Mouse (Mus musculus) cerebellum, adult (tissue): ENCODE data around the gene Sowahc.

Experiments
- ATAC-seq: cut with Nextera tagmentation; 2 replicates; pipeline ENCODE4 v1.9.2; 2017; ENCODE audit warnings: mild to moderate bottlenecking, moderate library complexity, mixed read lengths; ENCODE audit not compliant: insufficient number of reproducible peaks, low FRiP score, low TSS enrichment

Gene Sowahc

DNA sequence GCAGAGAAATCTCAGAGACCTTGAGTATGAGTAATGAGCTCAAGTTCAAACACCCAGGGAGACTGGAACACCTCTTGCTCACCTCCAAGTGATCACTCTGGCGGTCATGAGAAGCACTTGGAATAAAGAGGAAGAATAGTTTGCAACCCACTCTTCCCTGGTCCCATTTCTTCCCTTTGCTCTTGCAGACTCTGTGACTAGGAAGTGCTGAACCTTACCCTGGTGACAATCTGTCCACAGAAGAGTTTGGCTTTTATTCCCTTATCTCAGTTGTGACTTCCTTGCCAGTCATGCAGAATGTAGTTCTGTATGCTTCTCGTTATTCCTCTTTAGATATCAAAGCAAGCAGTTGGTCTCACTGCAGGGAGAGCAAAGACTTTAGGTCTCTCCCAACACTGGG is 30.2 kb downstream of the Sowahc start:
- ATAC-seq, result no peak

DNA sequence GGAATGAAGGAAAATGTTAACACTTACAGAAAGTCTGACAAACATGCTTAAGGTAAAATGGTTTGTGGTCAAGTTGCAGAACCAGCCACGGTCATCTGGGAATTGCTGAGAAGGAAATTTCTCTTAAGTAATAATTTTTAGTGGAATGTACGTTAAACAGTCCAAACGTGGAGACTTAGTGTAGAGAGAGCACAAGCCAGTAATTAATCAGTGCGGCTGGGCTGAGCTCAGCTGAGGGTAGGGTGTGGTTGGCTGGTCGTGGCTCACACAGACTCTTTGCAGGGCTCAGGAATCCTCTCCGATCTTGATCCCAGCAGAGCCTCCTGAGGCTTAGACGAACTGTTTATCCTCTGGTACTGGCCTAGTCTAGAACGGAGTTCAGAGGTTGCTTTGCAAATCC is 30.6 kb downstream of the Sowahc start:
- ATAC-seq, result no peak

DNA sequence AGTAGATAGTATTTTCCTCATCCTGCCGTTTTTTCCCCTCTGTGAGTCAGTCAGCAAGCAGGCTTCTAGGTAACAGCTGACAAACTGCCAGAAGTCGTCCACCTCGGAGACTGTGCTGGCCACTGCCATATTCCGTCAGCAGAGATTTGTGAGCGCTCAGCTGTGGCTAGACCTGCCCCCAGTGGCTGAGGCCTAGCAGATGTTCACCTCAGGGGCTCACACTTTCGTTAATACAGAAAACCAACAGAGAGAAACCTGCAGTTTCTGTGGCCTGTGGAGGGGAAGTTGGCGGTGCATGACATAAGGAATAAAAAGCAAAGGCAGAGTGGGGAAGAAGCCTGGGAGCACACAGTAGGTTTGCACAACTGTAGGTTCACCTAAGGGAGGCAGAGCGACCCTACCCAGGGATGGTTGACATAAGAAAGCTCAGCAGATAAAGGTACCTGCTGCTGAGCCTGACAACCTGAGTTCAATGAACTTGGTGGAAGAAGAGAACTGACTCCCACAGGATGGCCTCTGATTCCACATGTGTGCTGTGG is 31.9 kb downstream of the Sowahc start:
- no peak for ATAC-seq

DNA sequence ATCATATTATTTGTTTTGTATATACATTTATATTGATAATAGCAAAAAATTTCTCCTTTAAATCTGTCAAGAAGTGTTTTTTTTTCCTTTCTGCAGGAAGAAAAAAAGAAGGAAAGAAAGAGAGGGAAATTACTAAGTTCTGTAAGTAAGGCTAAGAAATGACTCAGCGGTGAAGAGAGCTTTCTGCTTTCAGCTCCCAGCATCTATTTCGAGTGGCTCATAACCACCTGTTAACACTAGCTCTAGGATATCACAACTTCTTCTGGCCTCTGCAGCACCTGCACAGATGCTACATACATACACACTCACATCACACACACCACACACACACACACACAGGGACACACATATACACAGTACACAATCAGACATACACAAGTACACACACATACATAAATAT is 34.8 kb downstream of the Sowahc start:
- ATAC-seq, result no peak

DNA sequence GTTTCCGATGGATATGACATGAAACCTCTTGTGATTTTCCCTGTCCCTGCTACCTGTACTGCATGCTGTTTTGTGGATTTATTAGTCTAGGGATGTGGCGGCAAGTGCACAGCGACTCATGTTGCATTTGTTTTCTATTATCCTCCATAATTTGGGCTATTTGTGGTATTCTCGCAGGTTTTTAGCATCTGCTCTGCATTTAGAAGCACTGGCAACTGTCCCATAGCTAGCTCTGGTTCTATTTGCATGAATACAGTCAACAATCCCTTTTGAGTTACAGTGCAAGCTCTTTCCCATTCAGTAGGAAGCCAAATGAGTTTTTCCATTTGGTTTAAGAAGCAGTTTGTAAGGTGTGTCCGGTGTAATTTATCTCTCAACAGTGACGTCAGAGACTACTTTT is 37.8 kb downstream of the Sowahc start:
- ATAC-seq, result no peak

DNA sequence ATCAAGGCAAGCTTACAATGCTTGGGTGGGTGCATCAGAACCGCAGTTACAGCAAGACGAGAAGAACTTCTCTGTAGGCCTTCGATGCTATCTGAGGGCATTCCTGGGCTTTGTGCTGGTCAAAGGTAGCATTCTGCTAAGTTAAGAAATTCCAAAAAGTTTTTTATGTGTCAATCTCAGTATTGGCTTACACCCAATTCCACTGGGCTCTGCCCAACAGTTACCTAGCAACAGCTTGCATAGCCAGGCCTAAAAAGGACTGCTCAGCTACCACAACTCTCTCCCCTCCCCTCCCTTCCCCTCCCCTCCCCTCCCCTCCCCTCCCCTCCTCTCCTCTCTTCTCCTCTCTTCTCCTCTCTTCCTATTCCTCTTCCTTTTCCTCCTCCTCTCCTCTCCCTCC is 39.9 kb downstream of the Sowahc start:
- ATAC-seq, result no peak

DNA sequence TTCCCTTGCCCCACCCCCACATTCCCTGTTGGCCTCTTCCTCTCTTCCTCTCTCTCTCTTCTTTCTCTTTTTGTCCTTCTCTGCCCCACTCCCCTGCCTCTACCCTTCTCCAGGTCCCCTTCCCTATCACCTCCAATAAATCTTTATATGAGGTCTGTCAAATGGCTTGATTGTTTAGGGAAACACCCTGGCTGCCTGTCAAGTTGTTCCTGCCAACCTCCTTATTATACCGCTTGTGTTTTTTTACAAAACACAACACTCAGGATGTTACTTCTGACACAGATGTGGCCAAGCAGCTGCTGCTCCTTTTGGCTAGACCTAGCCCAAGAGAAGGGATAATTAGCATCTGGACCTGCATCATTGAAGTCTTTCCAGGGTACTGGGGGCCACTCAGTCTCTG is 40.3 kb downstream of the Sowahc start:
- no peak for ATAC-seq

DNA sequence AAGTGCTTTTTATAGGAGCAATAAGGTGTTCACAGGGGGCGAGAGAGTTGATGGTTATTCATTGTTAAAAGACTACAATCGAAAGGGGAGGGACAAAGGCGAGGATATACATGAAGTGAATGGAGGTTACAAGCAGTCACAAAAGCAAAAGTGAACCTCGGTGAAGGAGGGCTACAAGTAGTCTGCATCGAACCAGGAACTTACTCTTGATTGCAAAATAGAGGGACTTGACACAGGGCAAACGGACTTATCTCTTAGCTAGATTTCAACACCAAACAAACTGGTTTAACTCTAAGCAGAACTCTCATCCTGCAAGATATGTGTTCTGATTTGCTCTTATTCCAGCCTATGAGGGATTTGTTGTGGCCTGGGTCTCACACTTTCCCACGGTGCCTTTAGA is 41.2 kb downstream of the Sowahc start:
- no peak for ATAC-seq

DNA sequence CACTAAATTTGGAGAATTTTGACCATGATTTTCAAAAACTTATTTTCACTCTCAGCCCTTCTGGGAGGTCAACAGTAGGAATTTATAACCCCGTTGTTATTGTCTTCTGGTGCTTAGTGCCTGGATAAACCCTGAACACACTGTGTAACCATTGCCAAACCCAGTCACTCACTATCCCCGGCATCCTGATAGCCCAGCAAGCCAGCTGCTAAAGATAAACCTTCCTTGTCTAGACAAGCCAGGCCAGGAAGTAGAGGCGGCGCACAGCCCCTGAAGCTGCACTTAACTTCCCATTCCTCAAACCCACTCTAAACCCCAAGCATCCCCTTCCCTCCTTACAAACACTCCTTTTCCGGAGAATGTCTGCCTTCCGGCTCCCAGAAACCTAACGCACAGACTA is 43.3 kb downstream of the Sowahc start:
- no peak for ATAC-seq

DNA sequence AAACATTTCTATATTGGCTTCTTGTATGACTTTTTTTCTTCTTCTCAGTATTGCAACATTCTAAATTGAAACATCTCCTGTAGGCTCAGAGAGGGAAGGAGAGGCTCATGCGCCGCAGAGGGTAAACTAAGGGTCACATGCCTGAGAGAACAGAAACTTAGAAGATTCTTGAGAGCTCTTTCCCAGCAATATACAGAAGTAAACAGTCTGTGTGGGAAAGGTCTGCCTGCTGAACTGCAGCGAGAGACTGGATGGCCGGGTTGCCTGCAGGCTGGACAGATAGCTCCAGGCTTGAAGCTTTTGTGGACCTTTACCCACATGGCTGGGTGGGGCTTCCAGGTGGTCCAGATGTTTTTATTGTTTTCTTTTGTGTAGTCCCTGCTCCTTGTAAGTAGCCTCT is 43.9 kb downstream of the Sowahc start:
- no peak for ATAC-seq

DNA sequence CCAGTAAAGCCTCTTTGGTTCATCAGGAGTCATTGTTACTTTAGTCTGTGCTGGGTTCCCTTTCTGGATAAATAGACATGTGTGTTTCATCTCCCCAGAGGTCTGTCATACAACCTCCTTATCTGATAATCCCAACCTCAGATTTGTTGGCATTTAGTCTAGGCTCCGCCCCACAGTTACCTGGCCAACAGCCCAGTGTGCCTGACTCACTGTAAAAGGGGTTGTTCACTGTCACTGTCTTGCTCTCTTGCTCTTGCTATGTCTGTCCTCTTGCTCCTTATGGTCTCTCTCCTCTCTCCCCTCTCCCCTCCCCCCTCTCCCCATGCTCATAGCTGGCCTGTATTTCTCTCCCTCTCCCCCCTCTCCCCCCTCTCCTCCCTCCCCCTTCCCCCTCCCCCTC is 44.3 kb downstream of the Sowahc start:
- no peak for ATAC-seq

DNA sequence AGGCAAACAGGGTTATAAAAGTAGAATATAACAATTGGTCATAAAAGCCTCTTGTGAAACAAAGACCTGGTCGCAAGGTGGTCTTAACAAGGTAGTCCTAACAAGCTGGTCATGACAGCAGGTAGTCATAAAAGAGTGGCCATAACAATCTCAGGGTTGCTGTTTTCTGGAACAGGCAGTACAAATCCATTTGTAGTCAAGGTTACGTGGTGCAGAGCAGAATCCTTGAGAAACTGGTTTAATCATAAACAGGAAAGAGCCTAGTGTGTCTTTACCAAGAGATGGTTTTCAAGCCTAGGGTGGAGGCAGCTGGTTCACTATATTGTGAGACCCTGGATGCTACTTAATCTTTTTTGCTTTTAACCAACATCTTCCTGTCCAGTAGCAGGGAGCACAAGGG is 45.5 kb downstream of the Sowahc start:
- no peak for ATAC-seq

DNA sequence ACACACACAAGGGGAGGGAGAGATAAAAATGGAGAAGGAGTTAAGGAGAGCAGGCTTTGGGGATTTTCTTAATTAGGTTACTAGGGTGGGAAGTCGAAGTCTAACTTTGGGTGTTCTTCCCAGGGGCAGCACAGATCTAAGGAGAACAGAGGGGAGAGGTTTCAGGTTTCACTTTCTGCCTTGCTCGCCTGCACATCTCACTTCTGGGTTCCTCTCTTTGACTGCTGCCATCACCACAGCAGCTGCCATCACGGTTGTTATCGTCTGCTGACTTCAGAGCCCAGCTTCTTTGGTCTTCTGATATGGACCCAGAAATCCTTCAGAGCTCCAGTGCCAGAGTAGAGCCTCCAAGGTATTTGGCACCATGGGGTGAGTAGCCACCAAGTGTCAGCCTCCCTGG is 46.4 kb downstream of the Sowahc start:
- no peak for ATAC-seq

DNA sequence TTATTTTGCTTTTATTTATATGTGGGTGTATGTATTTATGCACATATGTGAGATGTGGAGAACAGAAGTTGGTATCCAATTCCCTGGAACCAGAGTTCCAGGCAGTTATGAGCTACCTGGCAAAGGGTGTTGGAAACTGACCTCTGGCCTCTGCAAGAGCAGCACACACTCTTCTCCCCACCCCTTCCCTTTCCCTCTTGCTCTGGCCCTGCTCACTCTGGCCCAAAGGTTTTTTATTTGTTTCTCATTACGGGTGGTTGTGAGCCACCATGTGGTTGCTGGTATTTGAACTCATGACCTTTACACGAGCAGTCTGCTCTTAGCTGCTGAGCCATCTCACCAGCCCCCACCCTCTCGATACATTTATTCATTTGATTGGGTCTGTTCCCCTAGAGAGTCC is 47.0 kb downstream of the Sowahc start:
- no peak for ATAC-seq

DNA sequence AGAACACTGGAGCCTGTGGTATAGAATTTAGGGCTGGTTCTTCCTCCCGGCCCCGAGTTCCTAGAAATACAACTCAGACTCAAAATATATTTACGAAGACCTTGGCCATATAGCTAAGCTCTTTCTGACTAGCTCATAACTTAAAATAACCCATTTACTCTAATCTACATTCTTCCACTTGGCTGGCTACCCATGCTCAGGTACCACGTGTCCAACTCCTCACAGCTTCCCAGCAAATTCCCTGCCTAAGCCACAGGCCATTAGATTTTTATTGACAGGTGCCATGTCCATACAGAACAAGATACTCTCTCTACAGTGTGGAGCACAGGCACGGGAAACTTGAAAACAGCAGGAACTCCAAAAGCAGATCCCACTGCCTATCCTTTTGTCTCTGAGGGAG is 54.0 kb downstream of the Sowahc start:
- no peak for ATAC-seq
